Mouse (Mus musculus): ENCODE measurements around the gene Galk2. TPM values are rescaled to one million over a fixed set of nuclear protein-coding genes. Genes with fewer than 3 reads are reported as not detected.

Galk2 gene
- polyA plus RNA-seq, 1 experiment: 10.6 TPM

- TF ChIP-seq POLR2A (IDR thresholded peaks at IDR 0.05; ENCODE audit: control insufficient read depth, low read depth, low read length): no peak
- TF ChIP-seq CTCF (IDR thresholded peaks at IDR 0.05; ENCODE audit: control insufficient read depth, insufficient read depth, insufficient replicate concordance, low read depth, low read length): no peak
- H3K27ac ChIP-seq (ENCODE audit: control insufficient read depth, insufficient read depth, low read depth, low read length): no peak overlapping the region
- H3K4me3 ChIP-seq (ENCODE audit: control insufficient read depth, low read depth, low read length): no peak overlapping the region
- H3K36me3 ChIP-seq (ENCODE audit: control insufficient read depth, insufficient read depth, low read length): no peaks in the 10 kb centered on the region; the same call in 1 of the 2 replicates
- H3K27me3 ChIP-seq (ENCODE audit: control insufficient read depth, insufficient read depth, low read length): no peaks in the 10 kb centered on the region
- no peaks in the 10 kb centered on the region for H3K4me1 ChIP-seq (ENCODE audit: control insufficient read depth, insufficient read depth, low read length)
Measured at GRCm38 (mm10) chr2:125925081-125925480, 66.2 kb downstream of the Galk2 start.

- Histone ChIP-seq H3K4me1 (ENCODE audit: control insufficient read depth, insufficient read depth, low read length) (no peaks in the 10 kb centered on the region), H3K4me3 (ENCODE audit: control insufficient read depth, low read depth, low read length) (no peak overlapping the region), H3K27me3 (ENCODE audit: control insufficient read depth, insufficient read depth, low read length) (no peaks in the 10 kb centered on the region), H3K36me3 (ENCODE audit: control insufficient read depth, insufficient read depth, low read length) (peaks cover 2% of the 10 kb centered on the region), H3K27ac (ENCODE audit: control insufficient read depth, insufficient read depth, low read depth, low read length) (no peak overlapping the region)
- no peak for TF ChIP-seq POLR2A (IDR thresholded peaks at IDR 0.05; ENCODE audit: control insufficient read depth, low read depth, low read length)
- TF ChIP-seq CTCF (IDR thresholded peaks at IDR 0.05; ENCODE audit: control insufficient read depth, insufficient read depth, insufficient replicate concordance, low read depth, low read length): no peak
Measured at GRCm38 (mm10) chr2:125929396-125929795, 70.5 kb downstream of the Galk2 start.

GRCm38 (mm10) chr2:125929872-125930271, 71.0 kb downstream of the Galk2 start:
- Histone ChIP-seq H3K27ac (ENCODE audit: control insufficient read depth, insufficient read depth, low read depth, low read length) (no peak overlapping the region), H3K36me3 (ENCODE audit: control insufficient read depth, insufficient read depth, low read length) (peaks cover 2% of the 10 kb centered on the region), H3K4me1 (ENCODE audit: control insufficient read depth, insufficient read depth, low read length) (no peaks in the 10 kb centered on the region), H3K4me3 (ENCODE audit: control insufficient read depth, low read depth, low read length) (no peak overlapping the region), H3K27me3 (ENCODE audit: control insufficient read depth, insufficient read depth, low read length) (no peaks in the 10 kb centered on the region)
- no peak for TF ChIP-seq CTCF (IDR thresholded peaks at IDR 0.05; ENCODE audit: control insufficient read depth, insufficient read depth, insufficient replicate concordance, low read depth, low read length)
- TF ChIP-seq POLR2A (IDR thresholded peaks at IDR 0.05; ENCODE audit: control insufficient read depth, low read depth, low read length): no peak

GRCm38 (mm10) chr2:125931193-125931592, 72.3 kb downstream of the Galk2 start:
- H3K4me1 ChIP-seq (ENCODE audit: control insufficient read depth, insufficient read depth, low read length): no peaks in the 10 kb centered on the region
- H3K27ac ChIP-seq (ENCODE audit: control insufficient read depth, insufficient read depth, low read depth, low read length): no peak overlapping the region
- no peak for TF ChIP-seq CTCF (IDR thresholded peaks at IDR 0.05; ENCODE audit: control insufficient read depth, insufficient read depth, insufficient replicate concordance, low read depth, low read length)
- no peak for TF ChIP-seq POLR2A (IDR thresholded peaks at IDR 0.05; ENCODE audit: control insufficient read depth, low read depth, low read length)
- H3K27me3 ChIP-seq (ENCODE audit: control insufficient read depth, insufficient read depth, low read length): no peaks in the 10 kb centered on the region
- no peak overlapping the region for H3K4me3 ChIP-seq (ENCODE audit: control insufficient read depth, low read depth, low read length)
- H3K36me3 ChIP-seq (ENCODE audit: control insufficient read depth, insufficient read depth, low read length): peaks cover 2% of the 10 kb centered on the region

DNA sequence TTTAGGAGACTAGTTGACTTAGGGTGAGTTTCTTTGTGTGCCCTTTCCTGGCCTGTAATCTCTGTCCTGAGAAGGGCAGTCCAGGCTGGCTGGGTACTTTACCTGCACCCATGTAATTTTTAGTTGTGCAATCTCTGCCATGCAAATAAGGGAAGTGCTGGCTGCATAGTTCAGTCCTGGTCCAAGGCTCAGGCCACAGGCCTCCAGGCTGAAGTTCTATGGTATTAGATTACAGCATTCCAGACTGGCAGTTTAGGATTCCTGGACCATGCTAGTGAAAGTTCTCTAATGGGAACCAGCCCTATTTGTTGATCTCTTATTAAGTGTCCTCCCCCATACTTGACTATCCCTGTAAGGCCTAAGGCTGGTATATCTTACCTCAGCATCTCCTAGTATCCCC, 73.8 kb downstream of the Galk2 start:
- H3K27me3 ChIP-seq (ENCODE audit: control insufficient read depth, insufficient read depth, low read length): no peaks in the 10 kb centered on the region
- TF ChIP-seq POLR2A (IDR thresholded peaks at IDR 0.05; ENCODE audit: control insufficient read depth, low read depth, low read length) (no peak), CTCF (IDR thresholded peaks at IDR 0.05; ENCODE audit: control insufficient read depth, insufficient read depth, insufficient replicate concordance, low read depth, low read length) (no peak)
- H3K4me3 ChIP-seq (ENCODE audit: control insufficient read depth, low read depth, low read length): no peak overlapping the region
- peaks cover 2% of the 10 kb centered on the region for H3K36me3 ChIP-seq (ENCODE audit: control insufficient read depth, insufficient read depth, low read length)
- H3K4me1 ChIP-seq (ENCODE audit: control insufficient read depth, insufficient read depth, low read length): no peaks in the 10 kb centered on the region
- H3K27ac ChIP-seq (ENCODE audit: control insufficient read depth, insufficient read depth, low read depth, low read length): no peak overlapping the region

DNA sequence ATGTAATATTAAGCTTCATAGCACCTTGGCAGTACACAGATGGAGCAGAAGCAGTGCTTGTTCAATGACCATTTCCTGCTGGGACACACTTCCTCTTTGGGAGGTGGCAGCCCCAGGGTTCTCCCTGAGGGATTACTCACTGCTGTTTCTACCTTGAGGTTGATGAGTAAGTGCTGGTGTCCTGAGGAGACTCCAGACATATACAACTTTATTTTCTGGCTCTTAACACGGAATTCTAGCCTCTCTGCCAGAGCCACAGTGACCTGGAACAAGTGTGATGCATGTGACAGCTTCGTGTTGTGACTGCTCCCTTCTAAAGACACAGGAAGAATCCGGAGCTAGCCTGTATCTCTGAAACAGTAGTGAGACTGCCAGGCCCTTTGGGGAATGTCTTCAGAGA, 75.1 kb downstream of the Galk2 start:
- H3K27me3 ChIP-seq (ENCODE audit: control insufficient read depth, insufficient read depth, low read length): no peaks in the 10 kb centered on the region
- no peak for TF ChIP-seq POLR2A (IDR thresholded peaks at IDR 0.05; ENCODE audit: control insufficient read depth, low read depth, low read length)
- TF ChIP-seq CTCF (IDR thresholded peaks at IDR 0.05; ENCODE audit: control insufficient read depth, insufficient read depth, insufficient replicate concordance, low read depth, low read length): no peak

DNA sequence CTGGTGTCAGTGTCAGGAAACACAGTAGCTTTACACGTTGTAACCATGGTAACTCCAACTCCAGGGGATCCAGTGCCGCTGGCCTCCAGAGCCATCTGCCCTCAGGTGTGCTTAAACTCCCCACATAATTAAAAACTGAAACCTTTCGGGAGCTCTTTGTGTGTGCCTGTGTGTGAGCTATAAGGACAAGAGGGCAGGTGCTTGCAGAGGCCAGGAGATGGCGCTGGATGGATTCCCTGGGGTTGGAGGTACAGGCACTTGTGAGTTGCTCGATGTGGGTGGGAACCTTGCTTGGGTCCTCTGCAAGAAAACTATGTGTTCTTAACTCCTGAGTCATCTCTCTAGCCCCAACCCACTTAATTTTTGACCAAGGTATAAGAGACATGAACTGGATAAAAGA, 77.5 kb downstream of the Galk2 start:
- H3K4me1 ChIP-seq (ENCODE audit: control insufficient read depth, insufficient read depth, low read length): no peaks in the 10 kb centered on the region
- no peaks in the 10 kb centered on the region for H3K36me3 ChIP-seq (ENCODE audit: control insufficient read depth, insufficient read depth, low read length)
- H3K4me3 ChIP-seq (ENCODE audit: control insufficient read depth, low read depth, low read length): no peak overlapping the region
- H3K27ac ChIP-seq (ENCODE audit: control insufficient read depth, insufficient read depth, low read depth, low read length): no peak overlapping the region
- H3K27me3 ChIP-seq (ENCODE audit: control insufficient read depth, insufficient read depth, low read length): no peaks in the 10 kb centered on the region
- TF ChIP-seq CTCF (IDR thresholded peaks at IDR 0.05; ENCODE audit: control insufficient read depth, insufficient read depth, insufficient replicate concordance, low read depth, low read length): no peak; the same call in 1 of the 2 replicates
- TF ChIP-seq POLR2A (IDR thresholded peaks at IDR 0.05; ENCODE audit: control insufficient read depth, low read depth, low read length): no peak

More for the DNA sequence above, 75.1 kb downstream of the Galk2 start:
- Histone ChIP-seq H3K4me1 (ENCODE audit: control insufficient read depth, insufficient read depth, low read length) (no peaks in the 10 kb centered on the region), H3K27ac (ENCODE audit: control insufficient read depth, insufficient read depth, low read depth, low read length) (no peak overlapping the region), H3K36me3 (ENCODE audit: control insufficient read depth, insufficient read depth, low read length) (peaks cover 2% of the 10 kb centered on the region), H3K4me3 (ENCODE audit: control insufficient read depth, low read depth, low read length) (no peak overlapping the region)
